ENCODE assay signal across 18 mouse cellular contexts in genomic region chr17:50586834-50587233, GRCm38 (mm10).
DNase-seq lines count a peak whose midpoint lies in the region; TF ChIP-seq lines count a peak whose summit lies in the region.
"Had no signal": no experiment of that assay in that cellular context is flagged by ENCODE, and none has a peak within 500 bp of the region (broad histone marks: within the 10 kb centered on the region; RNA-seq: fewer than 3 reads in every experiment).

No protein-coding gene starts in this region.

- peak; percentile 31 for DNase-seq in gastrocnemius, adult 2 months
- no peak for DNase-seq in gastrocnemius, postnatal 14 days
- peak; percentile 82 for DNase-seq in cerebellum, adult 8-10 months
- DNase-seq in cerebellum, postnatal 14 days = peak; percentile 84 to 89
- no peak for DNase-seq in T-cell, adult 2 months (ENCODE audit: low spot score)
- no peak for DNase-seq in layer of hippocampus, adult 11-12 months (ENCODE audit: low spot score)
- DNase-seq in adrenal gland, postnatal 10 days = no peak
- DNase-seq: adrenal gland, adult 2 months; gastrocnemius, postnatal 36 days; heart, adult 18-20 months; heart, postnatal 14 days; kidney, adult 11 months; kidney, adult 9 months had no signal

- no peak overlapping the region for H3K4me3 ChIP-seq in gastrocnemius, adult 2 months
- H3K4me3 ChIP-seq: embryonic facial prominence, embryonic 13.5 days; forebrain, embryonic 12.5 days; heart, embryonic 10.5 days; hindbrain, embryonic 13.5 days had no signal

- intact Hi-C loops in gastrocnemius, adult 2 months (cut with DNase I) = no loop called here
- intact Hi-C loops in gastrocnemius, postnatal 14 days (cut with DNase I; ENCODE audit: low total_unique reads) = no loop called here

- TF ChIP-seq CTCF in gastrocnemius, adult 2 months (IDR thresholded peaks at IDR 0.05) = no peak

- H3K27ac ChIP-seq in gastrocnemius, adult 2 months = peak overlapping the region; percentile 25; the same call in 1 of the 2 replicates
- H3K27ac ChIP-seq: embryonic facial prominence, embryonic 13.5 days; forebrain, embryonic 12.5 days; heart, embryonic 10.5 days; hindbrain, embryonic 13.5 days; hindbrain, postnatal 0 days had no signal

Comparison
In these comparisons a context has a peak if more than half of its experiments do, and no peak if none do; other contexts are left out.
1. DNase-seq: peak in gastrocnemius, adult 2 months (single experiment), cerebellum, adult 8-10 months (single experiment) and cerebellum, postnatal 14 days (2 of 2); none in gastrocnemius, postnatal 14 days (single experiment), T-cell, adult 2 months (single experiment), layer of hippocampus, adult 11-12 months (single experiment) and adrenal gland, postnatal 10 days (single experiment).